In the genomic region with DNA sequence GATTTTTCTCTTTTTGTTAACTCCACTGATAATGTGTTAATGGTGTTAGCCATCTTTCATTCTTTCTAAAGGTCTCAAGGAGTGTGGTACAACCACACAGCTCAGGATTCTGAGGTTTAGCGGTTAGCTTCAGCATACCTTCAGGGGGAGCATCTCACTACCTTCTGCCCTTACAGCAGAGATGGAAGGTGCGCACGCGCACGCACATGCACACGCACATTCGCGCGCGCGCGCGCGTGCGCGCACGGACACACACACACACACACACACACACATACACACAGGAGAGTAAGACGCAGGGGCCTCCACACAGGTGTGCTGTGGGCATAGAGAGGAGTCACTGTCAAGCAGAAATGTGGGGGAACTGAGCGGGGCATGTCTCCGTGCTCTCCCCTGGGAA, we compare ENCODE assay signal across 32 mouse cellular contexts. TPM values are rescaled to one million over a fixed set of nuclear protein-coding genes. Genes with fewer than 3 reads are reported as not detected.
A peak's percentile ranks its signal among the peaks of the same experiment; 100 is the strongest.
DNase-seq lines count a peak whose midpoint lies in the region; ATAC-seq and TF ChIP-seq lines count a peak whose summit lies in the region.
"Had no signal": no experiment of that assay in that cellular context is flagged by ENCODE, and none has a peak within 500 bp of the region (broad histone marks: within the 10 kb centered on the region; RNA-seq: fewer than 3 reads in every experiment).

No protein-coding gene starts in this region.

- H3K9me3 ChIP-seq in E14TG2a.4 (ENCODE audit: low read length) (no peaks in the 10 kb centered on the region), ES-Bruce4 (replicated peaks; ENCODE audit: control insufficient read depth, insufficient read depth, low read length, poor library complexity, severe bottlenecking) (no peaks in the 10 kb centered on the region), ES-E14 (ENCODE audit: control insufficient read depth, insufficient read depth, low read depth, low read length) (no peaks in the 10 kb centered on the region)
- no peaks in the 10 kb centered on the region for H3K9me3 ChIP-seq in kidney, embryonic 14.5 days (ENCODE audit: control insufficient read depth, low read length)
- H3K9me3 ChIP-seq: embryonic facial prominence, embryonic 13.5 days; embryonic facial prominence, embryonic 15.5 days; forebrain, embryonic 10.5 days; forebrain, embryonic 12.5 days had no signal

- H3K4me3 ChIP-seq in E14TG2a.4 (replicated peaks; ENCODE audit: low read length) (peak overlapping the region; percentile 57), ES-Bruce4 (ENCODE audit: low read depth, low read length) (peak overlapping the region; percentile 51), ES-E14 (ENCODE audit: insufficient read depth in 1 of 2, low read depth in 1 of 2, low read length in 2 of 2, poor library complexity in 1 of 2, severe bottlenecking in 1 of 2) (peak overlapping the region; percentile 27 to 36; a peak in 2 of 4 replicates)
- no peak overlapping the region for H3K4me3 ChIP-seq in kidney, embryonic 14.5 days (ENCODE audit: low read length)
- H3K4me3 ChIP-seq: embryonic facial prominence, embryonic 13.5 days; embryonic facial prominence, embryonic 15.5 days; erythroblast, embryonic 14.5 days; forebrain, embryonic 10.5 days; forebrain, embryonic 12.5 days had no signal

- WGBS in kidney, embryonic 14.5 days, result 99% methylated on average over 20 of the region's 20 CpGs

- H3K27me3 ChIP-seq in E14TG2a.4 (ENCODE audit: insufficient read depth, low read length) (no peaks in the 10 kb centered on the region), ES-Bruce4 (ENCODE audit: control insufficient read depth, insufficient read depth, low read length, poor library complexity, severe bottlenecking) (no peaks in the 10 kb centered on the region)
- no peaks in the 10 kb centered on the region for H3K27me3 ChIP-seq in kidney, embryonic 14.5 days (ENCODE audit: control insufficient read depth, insufficient read depth, low read length)
- H3K27me3 ChIP-seq: CH12.LX; embryonic facial prominence, embryonic 13.5 days; embryonic facial prominence, embryonic 15.5 days; forebrain, embryonic 12.5 days had no signal

- no peak for ATAC-seq in kidney, embryonic 14.5 days (ENCODE audit: low FRiP score, low TSS enrichment)
- ATAC-seq: activated CD4-positive, CD25-positive, alpha-beta regulatory T cell, adult 4 months; CD4-positive, CD25-positive, alpha-beta regulatory T cell, adult 4 months; forebrain, embryonic 14.5 days; forebrain, embryonic 16.5 days; Patski had no signal

- no peak overlapping the region for H3K4me2 ChIP-seq in kidney, embryonic 14.5 days (replicated peaks; ENCODE audit: low read depth, low read length)
- H3K4me2 ChIP-seq: embryonic facial prominence, embryonic 13.5 days; embryonic facial prominence, embryonic 15.5 days; forebrain, embryonic 12.5 days had no signal

- no peak for DNase-seq in ES-E14 (ENCODE audit: low read depth, low spot score)
- DNase-seq in ZHBTc4 (ENCODE audit: low read depth, low spot score), result peak; percentile 69
- no peak for DNase-seq in B cell, adult 2 months
- DNase-seq in adrenal gland, postnatal 14 days, result no peak
- DNase-seq: adrenal gland, adult 8-10 months; adrenal gland, postnatal 25 days; cerebellum, adult 11 months; cerebellum, adult 18-20 months; cerebellum, adult 8-10 months; cerebellum, adult 9-11 months; cerebellum, postnatal 14 days; cerebellum, postnatal 36 days; embryo, embryonic 11 days had no signal

- H3K27ac ChIP-seq in ES-Bruce4 (ENCODE audit: insufficient read depth, low read length) (no peak overlapping the region), ES-E14 (ENCODE audit: insufficient read depth, low read depth, low read length, poor library complexity, severe bottlenecking) (no peak overlapping the region)
- H3K27ac ChIP-seq in kidney, embryonic 14.5 days (ENCODE audit: low read depth, low read length), result no peak overlapping the region
- H3K27ac ChIP-seq: embryonic facial prominence, embryonic 13.5 days; embryonic facial prominence, embryonic 15.5 days; forebrain, embryonic 10.5 days; forebrain, embryonic 12.5 days had no signal

- TF ChIP-seq CTCF in E14TG2a.4 (conservative IDR thresholded peaks at IDR 0.05; ENCODE audit: low read length) (no peak), ES-Bruce4 (IDR thresholded peaks at IDR 0.05; ENCODE audit: low read depth, low read length) (no peak)

- H3K9ac ChIP-seq in ES-Bruce4 (ENCODE audit: low read depth, poor library complexity, severe bottlenecking), result peak overlapping the region; percentile 11; the same call in 1 of the 2 replicates
- H3K9ac ChIP-seq in ES-E14 (ENCODE audit: insufficient read depth, low read depth, low read length, poor library complexity, severe bottlenecking), result no peak overlapping the region
- H3K9ac ChIP-seq in kidney, embryonic 14.5 days (ENCODE audit: low read depth, low read length), result no peak overlapping the region
- H3K9ac ChIP-seq: embryonic facial prominence, embryonic 13.5 days; embryonic facial prominence, embryonic 15.5 days; forebrain, embryonic 12.5 days had no signal

- in situ Hi-C loops in ES-E14 (cut with MboI; ENCODE audit: low sequenced_read_pairs in 2 of 2, unreplicated experiment in 2 of 2), result no loop called here

- H3K4me1 ChIP-seq in E14TG2a.4 (replicated peaks; ENCODE audit: low read depth, low read length), result peaks cover 50% of the 10 kb centered on the region
- no peaks in the 10 kb centered on the region for H3K4me1 ChIP-seq in ES-Bruce4 (ENCODE audit: control insufficient read depth, insufficient read depth, low read length)
- H3K4me1 ChIP-seq in ES-E14 (ENCODE audit: control insufficient read depth in 2 of 2, insufficient read depth in 2 of 2, low read length in 2 of 2, poor library complexity in 1 of 2), result peaks cover 2 to 3% of the 10 kb centered on the region in 2 experiments; a peak in 3 of 4 replicates
- no peaks in the 10 kb centered on the region for H3K4me1 ChIP-seq in kidney, embryonic 14.5 days (ENCODE audit: control insufficient read depth, insufficient read depth, low read length)
- H3K4me1 ChIP-seq: embryonic facial prominence, embryonic 13.5 days; embryonic facial prominence, embryonic 15.5 days; forebrain, embryonic 12.5 days had no signal

- H3K36me3 ChIP-seq in E14TG2a.4 (ENCODE audit: insufficient read depth, low read length) (no peaks in the 10 kb centered on the region), ES-Bruce4 (ENCODE audit: control insufficient read depth, insufficient read depth, low read length, poor library complexity, severe bottlenecking) (no peaks in the 10 kb centered on the region; the same call in 1 of the 2 replicates), ES-E14 (ENCODE audit: control insufficient read depth, insufficient read depth, low read length, poor library complexity, severe bottlenecking) (no peaks in the 10 kb centered on the region)
- H3K36me3 ChIP-seq in kidney, embryonic 14.5 days (ENCODE audit: control insufficient read depth, insufficient read depth, low read length), result no peaks in the 10 kb centered on the region
- H3K36me3 ChIP-seq: embryonic facial prominence, embryonic 13.5 days; embryonic facial prominence, embryonic 15.5 days; forebrain, embryonic 10.5 days; forebrain, embryonic 12.5 days; G1E had no signal

- no peak for TF ChIP-seq EP300 in ES-Bruce4 (IDR thresholded peaks at IDR 0.05; ENCODE audit: insufficient read depth, low read depth, low read length)

- no peak for TF ChIP-seq POLR2A in ES-Bruce4 (IDR thresholded peaks at IDR 0.05; ENCODE audit: insufficient read depth, low read length)

TF ChIP-seq in ES-E14, 5 proteins besides CTCF, POLR2A, EP300 and RAD21:
- TF ChIP-seq HCFC1 (IDR thresholded peaks at IDR 0.05; ENCODE audit: borderline replicate concordance, insufficient read depth, low read length) (no peak), ZNF384 (IDR thresholded peaks at IDR 0.05; ENCODE audit: low read depth, low read length) (no peak), MAFK (IDR thresholded peaks at IDR 0.05; ENCODE audit: insufficient read depth, low read depth, low read length) (no peak), CHD2 (IDR thresholded peaks at IDR 0.05; ENCODE audit: low read depth, low read length) (no peak), ZC3H11A (IDR thresholded peaks at IDR 0.05; ENCODE audit: borderline replicate concordance, low read depth, low read length) (no peak)
TF ChIP-seq in ES-E14: peak in this region for 0.

RNA-seq across cellular contexts. Expression of gene Dmrt1, which starts 20.3 kb away (rescaled TPM):
- 11.7 and 15.1 TPM in 2 replicates for polyA plus RNA-seq in ES-Bruce4 (2011; ENCODE audit: insufficient read depth, insufficient read length, low read depth, missing spikeins)
- total RNA-seq in ES-E14 (2012; rRNA removed), result 7.9 and 12.3 TPM in 2 replicates
- polyA plus RNA-seq in kidney, embryonic 14.5 days (2014; fragmentation: Nextera tagmentation; extraction: Ambion mirVana), result not detected in 2 replicates
- not detected in 2 replicates for total RNA-seq in adrenal gland, postnatal 14 days (2021)
- total RNA-seq: adrenal gland, adult 18-20 months; adrenal gland, adult 8-10 months; adrenal gland, postnatal 25 days; adrenal gland, postnatal 4 days; common myeloid progenitor, adult 5-6 weeks; G1E had no signal
- polyA plus RNA-seq: activated CD4-positive, CD25-positive, alpha-beta regulatory T cell, adult 4 months; CD4-positive, CD25-positive, alpha-beta regulatory T cell, adult 4 months; erythroblast, embryonic 14.5 days; forebrain, embryonic 16.5 days; frontal cortex, adult 2 months; G1E; Patski had no signal
